Mouse (Mus musculus) kidney, embryonic 14.5 days (tissue): Measurements from ENCODE around the gene Ccnt2. TPM values are rescaled to one million over a fixed set of nuclear protein-coding genes. Genes with fewer than 3 reads are reported as not detected.
"Not testable (repeated sequence)": the region's sequence is repeated elsewhere in the genome, so short reads cannot be mapped to it uniquely, and the experiment has no call there.

Source experiments
- ATAC-seq: fragments of 200-750 bp; cut with Nextera tagmentation; 2 replicates; pipeline ENCODE4 v1.8.0; 2017; ENCODE audit warnings: moderate number of reproducible peaks, mild to moderate bottlenecking, moderate TSS enrichment, moderate library complexity; ENCODE audit not compliant: low FRiP score, low TSS enrichment
- H3K27ac ChIP-seq: fragments of 300-500 bp; sonication (generic); 2 replicates; pipeline ENCODE4 v1.5.1; 2014; ENCODE audit warnings: low read depth, mild to moderate bottlenecking, low read length, moderate library complexity, mixed read lengths
- H3K27me3 ChIP-seq: fragments of 300-500 bp; sonication (generic); 2 replicates; pipeline ENCODE4 v1.6.1; 2014; ENCODE audit warnings: mild to moderate bottlenecking, low read length; ENCODE audit not compliant: control insufficient read depth, insufficient read depth
- H3K36me3 ChIP-seq: fragments of 300-500 bp; sonication (generic); 2 replicates; pipeline ENCODE4 v1.6.1; 2014; ENCODE audit warnings: low read length, mixed read lengths; ENCODE audit not compliant: control insufficient read depth, insufficient read depth
- H3K4me1 ChIP-seq: fragments of 300-500 bp; sonication (generic); 2 replicates; pipeline ENCODE4 v1.6.1; 2014; ENCODE audit warnings: low read length, mixed read lengths; ENCODE audit not compliant: control insufficient read depth, insufficient read depth
- H3K4me2 ChIP-seq: fragments of 300-500 bp; sonication (generic); replicated peaks from 2 replicates; pipeline ENCODE4 v1.6.1; 2014; ENCODE audit warnings: low read depth, mild to moderate bottlenecking, low read length
- H3K4me3 ChIP-seq: fragments of 300-500 bp; sonication (generic); 2 replicates; pipeline ENCODE4 v1.5.1; 2014; ENCODE audit warnings: mild to moderate bottlenecking, low read length
- H3K9ac ChIP-seq: fragments of 300-500 bp; sonication (generic); 2 replicates; pipeline ENCODE4 v1.6.1; 2014; ENCODE audit warnings: low read depth, mild to moderate bottlenecking, low read length, moderate library complexity
- H3K9me3 ChIP-seq: fragments of 300-500 bp; sonication (generic); 2 replicates; pipeline ENCODE4 v1.6.1; 2016; ENCODE audit warnings: low read length; ENCODE audit not compliant: control insufficient read depth
- WGBS: fragments of 180-500 bp; shearing (Covaris S2); extraction: QIAGEN DNeasy Blood & Tissue Kit; methylation state at CpG from one replicate; pipeline ENCODE4 v1.1.7; 2014; 5-methylcytosine and 5-hydroxymethylcytosine counted together
- polyA plus RNA-seq: library from polyadenylated mRNA; unstranded; fragments of >200 nt; fragmentation: Nextera tagmentation; extraction: Ambion mirVana; gene quantifications from 2 replicates; pipeline ENCODE4 v1.2.1, GENCODE M21; 2014

The Ccnt2 gene
- polyA plus RNA-seq, 1 experiment from 2014 or later, result 84.7 TPM

DNA sequence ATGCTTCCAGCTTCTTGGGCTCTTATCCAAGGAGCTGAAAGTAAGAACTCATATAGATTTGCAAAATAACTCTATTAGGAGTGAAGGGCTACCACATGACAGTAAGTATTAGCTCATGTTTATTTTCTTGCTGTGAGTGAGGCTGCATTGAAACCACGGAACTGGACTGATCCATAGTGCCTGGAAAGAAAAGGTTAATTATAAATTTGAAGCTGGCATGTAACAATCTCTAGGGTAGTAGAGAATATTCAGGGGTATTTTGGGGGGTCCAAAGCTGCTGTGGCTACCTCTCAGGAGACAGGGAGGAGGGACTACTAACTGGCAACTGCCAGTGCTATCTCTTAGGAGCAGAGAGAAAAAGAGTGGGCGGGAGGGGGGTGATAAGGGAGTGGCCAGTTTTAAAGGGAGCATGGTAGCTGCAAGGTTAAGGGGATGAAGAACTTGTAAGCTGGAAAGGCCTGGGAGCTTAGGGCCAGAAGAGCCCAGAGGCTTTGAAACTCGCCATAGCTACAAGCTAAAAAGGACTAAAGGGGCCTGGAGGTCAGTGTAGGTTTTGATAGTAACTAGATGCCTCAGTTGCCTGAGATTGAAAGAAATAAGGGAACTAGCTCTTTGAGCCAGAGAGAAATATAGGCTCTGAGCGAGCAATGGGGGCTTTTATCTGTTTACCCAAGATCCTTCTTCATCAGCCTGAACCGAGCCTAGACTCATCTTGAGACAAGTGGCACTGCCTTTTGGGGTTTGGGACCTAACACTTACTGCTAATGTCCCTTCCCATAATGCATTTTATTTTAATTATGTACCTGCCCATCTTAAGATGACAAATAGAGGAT lies 17.4 kb upstream of the Ccnt2 start:
- no peak overlapping the region for H3K4me2 ChIP-seq
- 47% methylated on average over 5 of the region's 5 CpGs for WGBS
- no peak overlapping the region for H3K4me3 ChIP-seq
- no peak overlapping the region for H3K9ac ChIP-seq
- no peaks in the 10 kb centered on the region for H3K36me3 ChIP-seq
- no peak for ATAC-seq
- no peaks in the 10 kb centered on the region for H3K27me3 ChIP-seq
- H3K27ac ChIP-seq, result no peak overlapping the region
- no peaks in the 10 kb centered on the region for H3K4me1 ChIP-seq
- H3K9me3 ChIP-seq, result 0 out of 2 replicates have a peak, but pooled peaks cover 3% of the 10 kb centered on the region

DNA sequence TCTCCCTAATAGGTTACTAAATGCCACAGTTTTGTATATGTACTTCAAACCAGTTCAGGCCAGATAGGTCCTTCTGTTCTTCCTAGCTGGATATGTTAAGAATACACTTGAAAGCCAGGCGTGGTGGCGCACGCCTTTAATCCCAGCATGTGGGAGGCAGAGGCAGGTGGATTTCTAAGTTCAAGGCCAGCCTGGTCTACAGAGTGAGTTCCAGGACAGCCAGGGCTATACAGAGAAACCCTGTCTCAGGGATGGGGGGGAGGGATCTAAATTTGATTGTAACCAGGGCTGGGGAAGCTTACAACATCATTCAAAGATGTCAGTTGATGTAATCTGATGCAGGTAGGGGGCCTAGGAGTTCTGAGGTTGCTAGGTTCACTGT lies 16.8 kb upstream of the Ccnt2 start:
- H3K4me2 ChIP-seq, H3K27ac ChIP-seq, H3K9ac ChIP-seq, H3K9me3 ChIP-seq, H3K36me3 ChIP-seq, ATAC-seq, H3K27me3 ChIP-seq, H3K4me1 ChIP-seq, H3K4me3 ChIP-seq: not testable (repeated sequence)
- 99% methylated on average over 3 of the region's 3 CpGs for WGBS

DNA sequence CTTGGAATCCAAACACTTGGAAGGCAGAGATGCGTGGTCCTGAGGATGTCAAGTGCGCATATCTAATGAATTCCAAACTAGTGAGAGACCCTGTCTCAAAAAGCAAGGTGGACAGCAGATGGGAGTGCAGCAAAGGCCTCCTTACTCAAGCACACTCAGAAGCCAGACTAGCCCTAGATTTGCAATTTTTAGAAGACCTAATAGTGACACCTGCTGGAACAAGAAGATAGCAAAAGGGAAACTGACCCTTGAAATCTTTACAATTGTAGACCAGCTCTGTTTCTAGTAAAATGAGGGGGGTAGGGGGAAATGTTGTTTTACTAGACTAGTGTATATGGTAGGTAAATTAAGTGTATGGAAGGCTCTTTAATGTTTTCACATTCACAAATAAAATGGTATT lies 8.5 kb upstream of the Ccnt2 start:
- Histone ChIP-seq H3K27ac (no peak overlapping the region), H3K4me3 (no peak overlapping the region), H3K4me1 (no peaks in the 10 kb centered on the region), H3K9ac (no peak overlapping the region), H3K36me3 (no peaks in the 10 kb centered on the region), H3K9me3 (no peaks in the 10 kb centered on the region), H3K27me3 (no peaks in the 10 kb centered on the region), H3K4me2 (no peak overlapping the region)
- WGBS, result 63% methylated on average over 2 of the region's 2 CpGs
- ATAC-seq, result no peak

DNA sequence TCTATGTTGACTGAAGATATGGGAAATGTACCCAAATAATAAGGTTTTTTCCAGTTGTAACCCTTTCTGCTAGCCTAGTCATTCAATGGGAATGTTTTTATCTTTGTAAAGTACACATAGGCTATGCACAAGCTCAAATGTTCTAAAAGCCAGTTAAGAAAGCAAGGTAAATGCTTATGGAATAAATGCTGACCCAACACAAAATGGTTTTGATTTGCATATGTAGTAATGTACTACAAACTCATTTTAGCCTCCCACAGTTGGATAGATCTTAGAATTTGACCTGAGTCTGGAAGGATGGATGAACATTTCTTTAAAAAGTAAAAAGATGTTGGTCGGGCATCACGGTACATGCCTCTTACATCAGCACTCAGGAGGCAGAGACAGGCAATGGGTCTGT lies 7.2 kb upstream of the Ccnt2 start:
- Histone ChIP-seq H3K27me3 (no peaks in the 10 kb centered on the region), H3K4me1 (no peaks in the 10 kb centered on the region), H3K27ac (no peak overlapping the region), H3K9me3 (no peaks in the 10 kb centered on the region), H3K4me3 (no peak overlapping the region), H3K9ac (no peak overlapping the region), H3K36me3 (no peaks in the 10 kb centered on the region), H3K4me2 (no peak overlapping the region)
- ATAC-seq, result no peak
- WGBS, result 94% methylated on average over 2 of the region's 2 CpGs

DNA sequence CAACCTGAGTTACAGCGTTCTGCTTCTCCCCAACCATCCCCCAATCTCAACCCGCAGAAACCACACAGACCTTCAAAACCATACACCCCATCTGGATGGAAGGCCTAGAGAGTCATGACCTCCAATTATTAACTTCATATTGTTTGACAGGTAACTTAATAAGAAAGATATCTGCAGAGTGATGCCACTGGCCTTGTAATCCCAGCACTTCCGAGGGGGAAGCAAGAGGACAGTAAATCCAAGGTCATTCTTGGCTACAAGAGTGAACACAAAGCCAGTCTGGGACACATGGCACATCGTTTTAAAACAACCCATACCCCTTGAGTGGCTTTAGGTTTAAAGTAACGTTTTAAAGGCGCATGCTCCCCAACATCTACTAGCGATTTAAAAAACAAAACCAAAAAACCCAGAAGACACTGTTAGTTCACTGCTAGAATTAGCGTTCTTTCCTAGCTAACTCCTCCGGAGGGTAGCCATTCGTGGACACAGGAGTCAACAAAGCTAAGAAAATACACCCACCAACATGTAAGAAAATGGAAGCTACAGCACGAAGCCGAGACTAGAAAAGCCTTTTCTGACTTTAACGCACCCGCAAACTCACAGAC lies 664 bp upstream of the Ccnt2 start:
- peak overlapping the region; percentile 78; the same call in 1 of the 2 replicates for H3K27ac ChIP-seq
- peak; percentile 14 for ATAC-seq
- no peaks in the 10 kb centered on the region for H3K9me3 ChIP-seq
- 1% methylated on average over 14 of the region's 14 CpGs for WGBS
- no peaks in the 10 kb centered on the region for H3K27me3 ChIP-seq
- peak overlapping the region; percentile 95 for H3K4me3 ChIP-seq
- H3K9ac ChIP-seq, result peak overlapping the region; percentile 53
- peaks cover 11% of the 10 kb centered on the region for H3K4me1 ChIP-seq
- peak overlapping the region; percentile 44 for H3K4me2 ChIP-seq
- no peaks in the 10 kb centered on the region; the same call in 1 of the 2 replicates for H3K36me3 ChIP-seq

DNA sequence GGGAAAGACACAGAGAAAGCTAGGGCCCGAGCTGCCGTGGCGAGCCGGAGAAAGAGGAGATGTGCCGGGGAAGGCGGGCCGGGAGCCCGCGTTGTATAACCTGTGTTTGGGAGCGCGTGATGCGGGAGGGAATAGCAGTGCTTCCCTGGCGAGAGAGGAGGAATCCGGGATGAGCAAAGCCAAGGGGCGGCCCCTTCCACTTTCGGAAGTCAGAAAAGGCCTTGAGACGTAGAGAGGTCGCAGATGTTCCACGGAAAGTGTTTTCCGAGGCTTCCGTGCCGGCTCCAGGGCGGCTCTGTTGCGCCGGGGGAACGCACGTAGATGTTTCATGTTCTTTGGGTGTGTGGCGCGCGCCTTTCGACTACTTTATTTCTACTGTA lies 527 bp downstream of the Ccnt2 start:
- Histone ChIP-seq H3K4me2 (peak overlapping the region; percentile 57), H3K36me3 (no peaks in the 10 kb centered on the region; the same call in 1 of the 2 replicates), H3K27ac (peak overlapping the region; percentile 95), H3K4me3 (peak overlapping the region; percentile 95), H3K4me1 (peaks cover 12% of the 10 kb centered on the region), H3K9me3 (no peaks in the 10 kb centered on the region), H3K9ac (peak overlapping the region; percentile 93), H3K27me3 (no peaks in the 10 kb centered on the region)
- ATAC-seq, result peak; percentile 33
- WGBS, result under 1% methylated on average over 31 of the region's 31 CpGs

DNA sequence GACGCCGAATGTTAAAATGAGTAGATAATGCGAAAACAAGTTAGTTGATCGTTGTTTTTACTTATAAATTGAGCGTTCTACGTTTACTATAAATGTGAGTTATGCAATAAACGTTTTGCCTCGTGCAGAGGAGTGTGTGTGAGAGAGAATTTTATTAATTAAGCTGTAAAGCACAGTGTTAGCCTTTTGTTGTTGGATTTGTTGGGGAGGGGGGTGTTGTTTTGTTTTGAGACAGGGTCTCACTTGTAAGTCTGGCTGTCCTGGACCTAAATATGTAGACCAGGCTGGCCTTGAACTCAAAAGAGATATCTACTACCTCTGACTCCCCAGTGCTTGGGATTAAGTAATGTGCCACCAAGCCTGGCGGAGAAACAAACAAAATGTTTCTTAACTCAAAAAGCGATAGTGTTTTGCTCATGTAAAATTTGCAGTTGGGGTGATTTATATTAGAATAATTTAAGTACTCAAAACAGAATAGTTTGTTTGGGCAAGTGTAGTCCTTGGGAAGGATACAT lies 1.3 kb downstream of the Ccnt2 start:
- Histone ChIP-seq H3K4me2 (peak overlapping the region; percentile 57), H3K27me3 (no peaks in the 10 kb centered on the region), H3K36me3 (no peaks in the 10 kb centered on the region; the same call in 1 of the 2 replicates), H3K4me1 (peaks cover 17% of the 10 kb centered on the region), H3K4me3 (peak overlapping the region; percentile 95), H3K9me3 (no peaks in the 10 kb centered on the region), H3K9ac (peak overlapping the region; percentile 93), H3K27ac (no peak overlapping the region)
- no peak for ATAC-seq
- WGBS, result 9% methylated on average over 10 of the region's 10 CpGs

DNA sequence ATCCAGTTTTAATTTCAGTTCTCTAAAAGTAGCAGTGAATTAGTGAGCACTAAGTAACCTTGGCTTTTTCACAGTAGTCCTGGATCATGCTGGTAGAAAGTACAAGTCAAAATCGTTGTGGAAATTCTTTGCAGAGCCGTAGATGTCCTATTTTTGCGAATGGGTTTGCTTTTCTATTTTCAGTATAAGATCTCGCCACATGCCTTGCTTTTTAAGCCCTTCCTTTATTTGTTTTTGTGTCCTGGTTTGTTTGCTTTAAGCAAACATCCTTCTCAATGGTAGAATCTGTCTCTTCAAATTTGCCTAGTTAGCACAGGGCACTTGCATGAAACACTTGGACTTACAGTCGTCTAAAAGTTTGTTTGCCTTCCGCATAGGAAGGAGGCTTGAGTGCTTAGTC lies 2.3 kb downstream of the Ccnt2 start:
- Histone ChIP-seq H3K27ac (no peak overlapping the region), H3K27me3 (no peaks in the 10 kb centered on the region), H3K9me3 (no peaks in the 10 kb centered on the region), H3K36me3 (no peaks in the 10 kb centered on the region; the same call in 1 of the 2 replicates), H3K4me1 (peaks cover 17% of the 10 kb centered on the region), H3K4me3 (peak overlapping the region; percentile 16; the same call in 1 of the 2 replicates), H3K9ac (peak overlapping the region; percentile 28; the same call in 1 of the 2 replicates), H3K4me2 (peak overlapping the region; percentile 57)
- ATAC-seq, result no peak
- 70% methylated on average over 6 of the region's 6 CpGs for WGBS

DNA sequence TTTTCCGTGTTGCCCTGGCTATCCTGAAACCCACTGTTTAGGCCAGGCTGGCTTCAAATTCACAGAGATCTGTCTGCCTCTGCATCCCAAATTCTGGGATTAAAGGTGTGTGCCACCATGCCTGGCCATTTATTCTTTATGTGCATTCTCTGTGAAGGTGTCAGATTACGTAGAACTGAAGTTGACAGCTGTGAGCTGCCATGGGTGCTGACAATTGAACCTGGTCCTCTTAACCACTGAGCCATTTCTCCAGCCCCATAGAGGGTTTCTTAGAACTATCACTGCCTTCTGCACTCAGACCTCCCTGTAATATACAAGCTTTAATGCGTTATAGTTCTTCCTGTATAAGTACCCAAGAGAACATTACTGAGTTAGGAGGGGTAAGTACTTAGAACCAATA lies 4.6 kb downstream of the Ccnt2 start:
- WGBS, result 92% methylated on average over 3 of the region's 3 CpGs
- Histone ChIP-seq H3K4me2 (no peak overlapping the region), H3K4me1 (peaks cover 17% of the 10 kb centered on the region), H3K27me3 (no peaks in the 10 kb centered on the region), H3K4me3 (no peak overlapping the region), H3K27ac (no peak overlapping the region), H3K9ac (no peak overlapping the region), H3K36me3 (no peaks in the 10 kb centered on the region; the same call in 1 of the 2 replicates), H3K9me3 (no peaks in the 10 kb centered on the region)
- no peak for ATAC-seq
